ENCODE assay signal across 1 mouse cellular context in the genomic region with DNA sequence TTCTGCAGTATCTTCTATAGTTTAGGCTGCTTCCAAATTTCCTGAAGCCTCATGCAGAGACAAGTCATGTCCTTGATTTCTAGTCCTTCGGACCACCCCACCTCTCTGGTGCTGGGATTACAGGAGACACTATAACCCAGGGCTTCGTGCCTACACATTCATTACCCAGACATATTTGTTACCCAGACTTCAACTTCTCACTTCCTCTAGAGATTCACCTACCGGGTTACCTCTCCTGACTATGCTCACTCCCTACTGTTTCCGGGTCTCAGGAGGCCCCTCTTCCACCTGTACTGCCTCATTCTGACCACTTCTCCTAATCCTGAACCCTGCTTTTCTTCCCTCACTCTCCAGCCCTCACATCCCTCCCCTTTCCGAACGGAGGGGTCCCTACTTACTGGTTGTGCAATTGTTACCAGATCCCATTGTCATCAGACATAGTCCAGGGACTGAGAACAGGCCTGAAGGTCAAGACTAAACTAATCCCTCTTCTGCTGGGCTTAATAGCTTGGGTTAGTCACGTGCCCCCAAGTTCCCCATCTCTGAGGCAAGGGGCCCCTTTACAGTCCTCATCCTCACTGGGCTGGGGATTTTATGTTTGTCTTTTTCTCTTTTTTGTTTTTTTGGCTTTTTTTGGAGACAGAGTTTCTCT.
TF ChIP-seq lines count a peak whose summit lies in the region.

A gene (minus strand): TSS at position 481 of the 652 bp plus-strand sequence.

TF ChIP-seq in CH12.LX, 34 proteins besides CTCF, POLR2A, EP300 and RAD21 (continued from another document):
- TF ChIP-seq RCOR1 (conservative IDR thresholded peaks at IDR 0.05; ENCODE audit: low read depth, low read length) = no peak
- peak; percentile 49 for TF ChIP-seq USF1 (IDR thresholded peaks at IDR 0.05; ENCODE audit: low read depth, low read length)
- TF ChIP-seq HCFC1 (IDR thresholded peaks at IDR 0.05; ENCODE audit: low read depth, low read length) = peak; percentile 69
